Mouse (Mus musculus): Measurements from ENCODE around the gene Gga1.

Gene Gga1

DNA sequence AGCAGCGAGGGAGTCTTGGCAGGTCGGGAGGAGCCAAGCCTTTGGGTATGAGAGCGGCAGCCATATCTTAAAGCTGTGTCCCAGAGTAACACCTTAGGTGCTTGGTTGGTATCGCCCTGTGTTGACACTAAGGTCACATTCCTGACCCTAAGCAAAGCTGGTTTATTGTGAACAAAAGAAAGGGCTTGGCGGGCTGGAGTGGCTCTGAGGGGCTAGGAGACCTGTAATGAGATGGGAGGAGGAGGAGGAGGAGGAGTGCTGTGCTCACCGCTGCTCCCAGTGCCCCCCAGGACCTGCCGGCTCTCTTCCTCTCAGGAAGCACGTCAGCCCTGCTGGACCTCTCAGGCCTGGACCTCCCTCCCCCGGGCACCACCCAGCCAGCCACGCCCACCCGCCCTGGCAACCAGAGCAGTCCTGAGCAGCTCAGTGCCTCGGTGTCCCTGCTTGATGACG is 12.4 kb downstream of the Gga1 start:
- TF ChIP-seq GATA4 (IDR thresholded peaks at IDR 0.05; ENCODE audit: insufficient replicate concordance, low read length): no peak

DNA sequence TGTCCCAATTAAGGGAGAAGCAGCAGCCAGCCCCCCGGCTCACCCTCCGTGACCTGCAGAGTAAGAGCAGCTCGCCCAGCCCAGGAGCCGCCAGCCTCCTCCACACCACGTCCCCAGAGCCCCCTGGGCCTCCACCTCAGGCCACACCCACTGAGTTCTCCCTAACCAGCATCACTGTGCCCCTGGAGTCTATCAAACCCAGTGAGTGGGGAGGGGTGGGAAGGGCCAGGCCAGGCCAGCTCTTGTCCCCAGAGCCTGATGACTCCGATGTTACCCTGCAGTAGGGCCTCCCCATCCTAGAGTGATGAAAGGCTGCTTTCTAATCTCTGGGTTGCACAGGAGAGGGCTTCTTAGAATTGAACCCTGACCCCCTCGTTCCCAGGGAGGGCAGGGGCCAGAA is 15.4 kb downstream of the Gga1 start:
- no peak for TF ChIP-seq GATA4 (IDR thresholded peaks at IDR 0.05; ENCODE audit: insufficient replicate concordance, low read length)

DNA sequence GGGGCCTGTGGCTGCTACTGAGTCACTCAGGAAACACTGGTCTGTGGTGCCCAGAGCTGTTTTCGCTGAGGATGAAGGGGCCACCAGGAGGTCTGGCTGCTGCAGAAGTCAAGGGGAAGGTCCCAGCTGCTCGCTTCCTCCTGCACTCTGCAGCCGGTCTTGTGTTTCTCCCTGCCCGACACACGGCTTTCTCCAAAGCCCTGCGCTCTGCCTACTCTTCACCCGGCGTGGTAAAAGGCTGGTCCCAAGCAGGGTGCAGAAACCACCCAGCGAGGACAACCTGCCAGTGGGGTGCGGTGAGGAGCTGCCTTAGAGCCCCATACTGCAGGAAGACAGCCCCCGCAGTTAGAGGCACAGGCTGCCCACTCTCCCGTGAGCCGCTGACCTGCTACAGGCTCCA is 17.7 kb downstream of the Gga1 start:
- no peak for TF ChIP-seq GATA4 (IDR thresholded peaks at IDR 0.05; ENCODE audit: insufficient replicate concordance, low read length)

DNA sequence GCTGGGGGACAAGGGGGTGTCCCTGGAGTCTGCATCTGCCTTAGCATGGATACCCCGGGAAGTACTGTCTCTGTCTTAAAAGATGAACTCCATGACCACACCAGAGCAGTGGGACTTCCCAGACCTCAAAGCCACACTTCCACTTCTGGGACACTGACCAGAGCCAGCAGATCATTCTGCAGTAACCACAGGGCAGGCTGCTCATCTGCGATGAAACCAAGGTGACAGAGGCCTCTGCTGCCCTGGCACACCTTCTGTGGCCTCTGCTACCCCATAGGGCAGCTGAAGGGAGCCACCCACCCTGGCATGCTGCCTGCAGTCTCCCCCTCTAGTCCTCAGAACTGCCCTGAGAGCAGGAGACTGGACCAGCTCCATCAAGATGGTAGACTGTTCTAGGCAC is 18.8 kb downstream of the Gga1 start:
- TF ChIP-seq GATA4 (IDR thresholded peaks at IDR 0.05; ENCODE audit: insufficient replicate concordance, low read length): no peak

DNA sequence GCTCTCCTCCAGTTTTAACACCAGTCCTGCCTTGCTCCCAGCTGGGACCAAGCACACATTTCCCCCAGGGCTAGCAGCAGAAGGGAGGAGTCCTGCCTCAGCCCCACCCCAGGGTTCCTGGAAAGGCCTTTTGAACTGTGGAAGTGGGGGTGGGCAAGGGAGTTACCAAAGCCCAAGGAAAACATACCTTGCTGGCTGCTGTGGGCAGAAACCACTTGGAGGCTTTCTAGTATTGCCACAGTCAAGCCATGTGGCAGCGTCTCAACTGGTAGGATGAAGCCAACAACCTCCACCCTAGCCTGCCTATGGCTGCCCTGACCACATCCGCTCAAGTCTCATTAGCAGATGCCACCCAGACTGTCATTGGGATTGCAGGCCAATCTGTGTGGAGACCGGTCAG is 19.2 kb downstream of the Gga1 start:
- TF ChIP-seq GATA4 (IDR thresholded peaks at IDR 0.05; ENCODE audit: insufficient replicate concordance, low read length): no peak

DNA sequence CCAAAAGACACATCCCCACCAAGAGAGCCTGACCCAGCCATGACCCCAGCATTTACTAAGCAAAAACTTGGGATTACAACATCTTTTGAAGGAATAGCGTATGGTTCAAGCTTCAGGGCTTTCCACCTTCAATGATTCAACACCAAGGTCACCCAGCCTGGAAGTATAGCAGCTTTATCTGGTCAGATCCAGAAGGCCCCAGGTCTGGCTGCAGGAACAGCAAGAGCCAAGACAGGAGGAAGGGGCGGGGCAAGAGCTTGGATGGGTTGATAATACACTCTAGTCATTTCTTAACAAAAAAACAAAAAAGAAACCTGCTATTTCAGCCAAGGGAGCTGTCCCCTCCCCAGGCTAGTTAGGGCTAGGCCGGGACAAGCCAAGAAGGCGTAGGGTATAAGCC is 20.5 kb downstream of the Gga1 start:
- TF ChIP-seq GATA4 (IDR thresholded peaks at IDR 0.05; ENCODE audit: insufficient replicate concordance, low read length): no peak

DNA sequence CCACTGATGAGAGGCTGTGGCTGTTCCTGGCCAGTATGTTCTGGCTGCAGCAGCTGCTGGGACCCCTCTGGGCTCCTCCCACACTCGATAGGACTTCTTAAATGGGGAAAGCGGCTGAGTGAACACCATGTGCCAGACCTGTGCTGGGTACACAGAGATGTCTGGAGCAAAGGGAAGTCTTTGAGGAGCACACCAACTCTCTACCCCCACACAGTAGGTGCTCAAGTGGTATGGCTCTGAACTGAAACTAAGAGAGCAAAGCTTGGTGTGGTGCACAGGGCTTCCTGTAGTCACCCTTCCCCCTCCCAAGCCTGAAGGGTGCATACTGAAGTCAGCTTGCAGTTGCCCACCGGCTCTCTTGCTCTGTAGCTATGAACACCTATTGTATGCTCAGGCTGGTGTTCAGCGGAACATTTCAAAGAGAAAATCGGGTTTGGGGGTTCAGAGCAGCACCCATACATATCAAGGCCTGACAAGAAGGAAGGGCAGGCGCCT is 21.6 kb downstream of the Gga1 start:
- no peak for TF ChIP-seq GATA4 (IDR thresholded peaks at IDR 0.05; ENCODE audit: insufficient replicate concordance, low read length)

DNA sequence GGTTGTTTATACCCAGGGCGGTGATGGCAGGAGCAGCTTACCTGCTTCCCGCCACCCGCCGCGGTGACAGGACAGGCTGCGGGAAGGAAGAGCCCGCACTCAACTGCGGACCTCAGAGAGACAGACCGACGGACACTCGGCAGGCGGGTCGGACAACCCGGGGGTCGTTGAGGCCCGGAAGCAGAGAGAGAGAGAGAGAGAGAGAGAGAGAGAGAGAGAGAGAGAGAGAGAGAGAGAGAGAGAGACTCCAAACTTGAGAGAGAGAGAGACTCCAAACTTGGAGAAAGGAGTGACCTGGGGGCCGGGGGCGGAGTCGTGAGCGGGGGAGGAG is 22.4 kb downstream of the Gga1 start, which contains the start of gene Gm49510:
Gene Gm49510, plus strand, starts transcription at position 259 of the 331 bp plus-strand sequence.
- TF ChIP-seq GATA4 (IDR thresholded peaks at IDR 0.05; ENCODE audit: insufficient replicate concordance, low read length): no peak

DNA sequence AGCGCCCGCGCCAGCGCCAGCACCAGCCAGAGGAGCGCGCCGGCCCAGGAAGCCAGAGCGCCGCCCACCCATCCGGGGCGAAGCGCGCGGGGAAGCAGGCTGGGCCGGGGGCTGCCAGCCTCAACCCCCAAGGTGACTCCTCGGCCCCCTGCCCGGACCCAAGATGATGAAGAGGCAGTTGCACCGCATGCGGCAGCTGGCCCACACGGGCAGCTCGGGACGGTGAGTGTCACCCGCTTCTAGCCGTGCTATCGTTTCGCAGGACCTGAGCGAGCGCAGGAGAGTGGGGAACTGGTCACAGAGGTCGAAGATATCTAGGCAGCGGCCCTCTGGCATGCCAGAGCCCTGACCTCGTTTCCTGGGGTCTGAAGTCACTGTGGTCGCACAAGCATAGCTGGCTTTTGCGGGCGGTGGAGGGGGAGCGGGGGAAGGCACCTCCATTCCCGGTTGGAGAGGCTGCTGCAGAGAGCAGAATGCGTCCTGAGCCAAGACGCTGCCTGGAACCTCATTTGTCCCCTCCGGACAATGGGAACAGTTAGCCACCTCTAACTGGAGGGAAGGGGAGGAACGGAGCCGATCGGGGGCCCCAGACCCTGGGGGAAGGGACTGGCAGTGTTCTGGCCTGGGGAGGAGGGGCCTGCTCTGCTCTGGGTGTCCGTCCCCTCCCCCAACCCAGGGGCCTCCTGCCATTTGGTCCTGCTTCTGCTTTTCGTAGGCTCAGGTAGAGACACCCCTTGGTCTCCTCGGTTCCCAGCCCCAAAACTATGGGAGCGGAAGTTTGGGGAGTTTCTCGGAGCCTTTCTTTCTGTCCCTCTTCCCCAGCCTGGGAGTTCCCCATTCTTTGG is 23.0 kb downstream of the Gga1 start, which contains the start of gene Sh3bp1:
Gene Sh3bp1, plus strand, starts transcription at position 29 of the 845 bp plus-strand sequence.
- TF ChIP-seq GATA4 (IDR thresholded peaks at IDR 0.05; ENCODE audit: insufficient replicate concordance, low read length): no peak

DNA sequence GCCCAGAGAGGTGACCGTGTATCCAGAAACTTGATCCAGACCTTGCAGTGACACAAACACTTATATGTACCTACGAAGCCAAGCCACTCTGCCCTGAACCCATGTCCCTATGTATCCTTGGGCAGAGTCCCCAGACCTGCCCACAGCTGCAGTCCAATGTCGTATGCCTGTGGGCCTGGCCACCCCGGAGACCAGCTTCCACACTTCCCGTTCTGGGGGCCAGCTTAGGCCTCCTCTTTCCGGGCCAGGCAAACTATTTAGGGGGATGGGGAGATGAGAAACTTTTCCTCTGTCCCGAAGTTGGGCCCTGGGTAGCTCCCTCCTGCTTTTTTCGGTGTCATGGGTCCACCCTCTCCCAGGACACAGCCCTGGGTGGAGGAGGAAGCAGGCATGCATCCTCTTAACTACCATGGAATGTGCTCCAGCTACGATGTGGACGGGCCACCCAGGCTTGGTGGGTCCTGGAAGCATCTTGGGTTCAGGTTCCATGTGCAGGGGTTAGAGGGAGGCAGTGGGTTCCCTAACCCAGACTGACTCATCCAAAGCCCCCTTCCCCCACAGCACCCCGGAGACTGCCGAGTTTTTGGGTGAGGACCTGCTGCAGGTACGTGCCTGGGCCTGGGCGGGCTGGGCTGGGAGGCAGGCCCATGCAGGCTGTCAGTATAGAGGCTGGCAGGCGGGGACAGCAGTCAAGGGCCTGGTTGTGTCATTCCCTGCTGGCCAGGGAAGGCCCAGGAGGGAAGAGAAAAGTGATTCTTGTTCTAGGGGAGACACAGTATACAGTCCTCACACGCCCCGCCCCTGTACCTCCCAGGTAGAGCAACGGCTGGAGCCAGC is 23.8 kb downstream of the Gga1 start:
- no peak for TF ChIP-seq GATA4 (IDR thresholded peaks at IDR 0.05; ENCODE audit: insufficient replicate concordance, low read length)

DNA sequence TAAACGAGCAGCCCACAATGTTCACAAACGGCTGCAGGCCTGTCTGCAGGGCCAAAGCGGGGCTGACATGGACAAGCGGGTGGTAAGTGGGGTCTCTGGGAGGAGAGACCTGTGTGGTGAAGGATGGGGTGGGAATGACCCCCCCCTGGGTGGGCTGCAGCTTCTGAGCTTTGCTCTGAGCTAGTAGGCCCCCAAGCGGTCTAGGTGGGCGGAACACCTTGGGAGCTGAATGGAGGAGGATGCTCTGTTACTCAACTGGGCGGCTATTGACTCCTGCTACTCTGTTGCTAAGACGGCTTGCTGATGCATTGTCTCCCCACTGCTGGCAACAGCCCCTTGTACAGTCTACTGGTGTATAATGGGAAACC is 24.4 kb downstream of the Gga1 start:
- TF ChIP-seq GATA4 (IDR thresholded peaks at IDR 0.05; ENCODE audit: insufficient replicate concordance, low read length): no peak

DNA sequence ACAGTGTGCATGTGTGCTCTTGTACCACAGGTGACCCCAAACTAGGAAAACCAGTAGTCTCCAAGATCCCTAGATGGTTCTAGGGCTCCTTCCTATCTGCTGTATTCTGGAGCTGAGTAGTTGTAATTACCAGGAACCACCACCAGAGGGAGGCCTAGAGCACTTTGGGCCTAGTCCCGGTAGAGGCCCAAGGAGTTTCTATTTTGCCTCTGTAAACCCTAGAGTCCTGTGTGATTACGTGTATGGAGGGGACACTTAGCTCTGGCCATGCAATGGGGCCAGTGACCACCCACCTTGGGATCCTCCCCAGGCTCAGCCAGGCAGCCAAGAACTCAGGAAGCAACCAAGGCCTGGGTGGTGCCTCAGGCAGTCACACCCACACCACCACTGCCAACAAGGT is 26.3 kb downstream of the Gga1 start:
- no peak for TF ChIP-seq GATA4 (IDR thresholded peaks at IDR 0.05; ENCODE audit: insufficient replicate concordance, low read length)

DNA sequence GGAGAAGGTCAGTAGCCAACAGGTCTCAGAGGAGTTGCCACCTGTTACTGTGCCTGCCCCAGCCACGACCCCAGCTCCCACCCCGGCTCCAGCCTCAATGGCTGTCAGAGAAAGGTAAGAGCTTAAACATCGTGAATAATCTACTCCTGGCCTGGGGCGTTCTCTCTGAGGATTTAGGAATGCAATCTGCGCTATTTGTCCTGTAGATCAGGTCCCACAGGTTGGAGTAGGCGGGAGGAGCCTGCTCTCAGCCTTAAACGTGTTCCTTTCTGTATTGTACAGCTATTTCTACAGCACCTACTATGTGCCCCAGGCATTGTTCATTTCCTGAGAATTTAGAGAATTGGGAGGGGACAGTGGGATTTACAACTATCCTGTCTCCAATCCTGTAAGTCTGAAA is 31.4 kb downstream of the Gga1 start:
- TF ChIP-seq GATA4 (IDR thresholded peaks at IDR 0.05; ENCODE audit: insufficient replicate concordance, low read length): no peak

DNA sequence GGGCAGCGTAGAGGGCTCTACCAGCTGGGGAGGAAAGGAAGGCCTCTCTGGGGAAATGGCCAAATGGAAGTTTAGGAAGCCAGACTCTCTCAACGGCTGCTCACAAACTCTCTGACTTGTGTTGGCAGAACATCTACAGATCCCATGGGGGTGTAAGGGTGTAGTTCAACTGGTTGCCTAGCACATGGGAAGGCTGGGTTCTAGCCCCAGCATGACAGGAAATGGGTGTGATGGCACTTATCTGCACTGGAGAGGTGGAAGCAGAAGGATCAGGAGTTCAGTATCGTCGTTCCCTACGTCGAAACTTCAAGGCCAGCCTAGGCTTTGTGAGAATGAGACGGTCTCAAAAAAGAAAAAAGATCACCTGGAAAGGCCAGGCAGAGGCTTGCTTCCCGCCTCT is 32.0 kb downstream of the Gga1 start:
- no peak for TF ChIP-seq GATA4 (IDR thresholded peaks at IDR 0.05; ENCODE audit: insufficient replicate concordance, low read length)

DNA sequence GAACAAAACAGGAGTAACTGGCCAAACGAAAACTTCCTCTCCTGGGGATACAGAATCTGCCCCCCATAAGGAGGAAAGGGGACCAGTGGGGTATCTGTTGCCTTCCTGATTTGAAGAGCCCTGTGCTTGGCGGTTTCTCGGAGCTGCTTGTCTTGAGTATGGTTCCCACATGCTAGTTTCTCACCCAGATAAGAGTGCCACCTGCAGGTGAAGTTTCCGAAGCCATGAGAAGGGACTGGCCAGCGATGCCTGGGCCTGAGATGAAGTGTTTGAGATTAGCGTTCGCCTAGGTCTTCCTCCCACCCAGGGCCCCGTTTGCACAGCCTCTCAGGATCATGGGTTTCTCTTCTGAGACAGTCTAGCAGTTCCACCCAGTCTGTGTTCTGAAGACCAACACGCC is 35.0 kb downstream of the Gga1 start:
- no peak for TF ChIP-seq GATA4 (IDR thresholded peaks at IDR 0.05; ENCODE audit: insufficient replicate concordance, low read length)

DNA sequence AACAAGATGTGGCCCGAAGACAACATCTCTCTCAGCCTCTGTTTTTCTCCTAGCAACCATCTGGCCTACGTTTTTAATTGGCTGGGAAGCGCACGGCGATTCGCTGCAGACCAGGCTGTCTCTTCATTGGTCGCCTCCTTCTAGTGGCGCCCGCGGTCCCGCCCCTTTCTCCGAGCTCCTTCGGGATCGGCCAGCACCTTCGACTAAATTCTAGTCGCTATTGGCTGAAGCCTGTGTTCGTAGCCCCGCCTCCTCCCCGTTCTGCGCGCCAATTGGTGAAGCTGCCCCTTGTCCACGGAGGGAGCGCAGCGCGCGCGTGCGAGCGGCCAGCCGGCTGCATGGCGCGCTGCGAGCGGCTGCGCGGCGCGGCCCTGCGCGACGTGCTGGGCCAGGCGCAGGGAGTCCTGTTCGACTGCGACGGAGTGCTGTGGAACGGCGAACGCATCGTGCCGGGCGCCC is 36.7 kb downstream of the Gga1 start, which contains the start of gene Pdxp:
Gene Pdxp, plus strand, starts transcription at position 288 of the 459 bp plus-strand sequence.
- TF ChIP-seq GATA4 (IDR thresholded peaks at IDR 0.05; ENCODE audit: insufficient replicate concordance, low read length): no peak

Measured in liver, adult (tissue).